Mouse (Mus musculus) limb, embryonic 12.5 days (tissue): ENCODE measurements around the gene Faf1. TPM values are rescaled to one million over a fixed set of nuclear protein-coding genes. Genes with fewer than 3 reads are reported as not detected.

ENCODE experiments used
- ATAC-seq: fragments of 200-750 bp; cut with Nextera tagmentation; 2 replicates; pipeline ENCODE4 v1.8.0; 2017; ENCODE audit warnings: low read depth, moderate TSS enrichment; ENCODE audit not compliant: insufficient number of reproducible peaks, insufficient read depth, low FRiP score, low TSS enrichment
- H3K27ac ChIP-seq: fragments of 300-500 bp; sonication (generic); 2 replicates; pipeline ENCODE4 v1.5.1; 2016; ENCODE audit warnings: mild to moderate bottlenecking, moderate library complexity
- H3K27me3 ChIP-seq: fragments of 300-500 bp; sonication (generic); 2 replicates; pipeline ENCODE4 v1.6.1; 2016; ENCODE audit warnings: mild to moderate bottlenecking, moderate library complexity
- H3K36me3 ChIP-seq: fragments of 300-500 bp; sonication (generic); 2 replicates; pipeline ENCODE4 v1.6.1; 2016; ENCODE audit warnings: mild to moderate bottlenecking, moderate library complexity
- H3K4me1 ChIP-seq: fragments of 300-500 bp; sonication (generic); replicated peaks from 2 replicates; pipeline ENCODE4 v1.6.1; 2016
- H3K4me2 ChIP-seq: fragments of 300-500 bp; sonication (generic); 2 replicates; pipeline ENCODE4 v1.6.1; 2016; ENCODE audit warnings: mild to moderate bottlenecking, moderate library complexity
- H3K4me3 ChIP-seq: fragments of 300-500 bp; sonication (generic); replicated peaks from 2 replicates; pipeline ENCODE4 v1.5.1; 2016; ENCODE audit warnings: mild to moderate bottlenecking
- H3K9ac ChIP-seq: fragments of 300-500 bp; sonication (generic); replicated peaks from 2 replicates; pipeline ENCODE4 v1.6.1; 2016; ENCODE audit warnings: mild to moderate bottlenecking, moderate library complexity
- H3K9me3 ChIP-seq: fragments of 300-500 bp; sonication (generic); 2 replicates; pipeline ENCODE4 v1.6.1; 2016; ENCODE audit warnings: mild to moderate bottlenecking, moderate library complexity
- WGBS: fragments of 180-500 bp; shearing (Covaris S2); methylation state at CpG from one replicate; pipeline ENCODE4 v1.1.7; 2016; 5-methylcytosine and 5-hydroxymethylcytosine counted together
- polyA plus RNA-seq: library from polyadenylated mRNA; unstranded; fragments of >200 nt; fragmentation: Nextera tagmentation; extraction: Ambion mirVana; gene quantifications from 2 replicates; pipeline ENCODE4 v1.2.1, GENCODE M21; 2016

Faf1 gene
- polyA plus RNA-seq, 1 experiment from 2014 or later = 33.3 TPM

DNA sequence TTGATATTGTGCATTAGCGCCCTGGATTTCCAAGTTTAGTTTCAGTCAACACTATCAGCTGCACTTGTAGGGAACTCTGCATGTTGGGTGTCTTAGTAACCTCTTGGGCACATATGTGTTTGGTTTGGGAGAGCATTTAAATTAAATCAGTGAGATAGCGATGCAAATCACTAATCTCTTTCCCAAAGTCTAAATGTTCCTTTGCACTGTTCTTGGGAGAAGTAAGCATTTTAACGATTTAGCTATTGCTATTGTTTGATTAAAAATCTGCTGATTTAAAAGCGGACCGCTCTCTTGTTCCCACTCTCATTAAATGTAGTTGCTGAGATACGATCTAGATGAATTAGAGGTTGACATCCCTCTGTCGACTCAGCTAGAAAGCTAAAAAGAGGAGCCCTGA is 183.0 kb downstream of the Faf1 start:
- Histone ChIP-seq H3K4me3 (no peak overlapping the region), H3K4me1 (peaks cover 7% of the 10 kb centered on the region; the same call in 1 of the 2 replicates), H3K27me3 (no peaks in the 10 kb centered on the region), H3K36me3 (no peaks in the 10 kb centered on the region), H3K9me3 (no peaks in the 10 kb centered on the region), H3K9ac (no peak overlapping the region), H3K27ac (no peak overlapping the region), H3K4me2 (no peak overlapping the region)
- WGBS = 60% methylated on average over 7 of the region's 7 CpGs
- no peak for ATAC-seq

DNA sequence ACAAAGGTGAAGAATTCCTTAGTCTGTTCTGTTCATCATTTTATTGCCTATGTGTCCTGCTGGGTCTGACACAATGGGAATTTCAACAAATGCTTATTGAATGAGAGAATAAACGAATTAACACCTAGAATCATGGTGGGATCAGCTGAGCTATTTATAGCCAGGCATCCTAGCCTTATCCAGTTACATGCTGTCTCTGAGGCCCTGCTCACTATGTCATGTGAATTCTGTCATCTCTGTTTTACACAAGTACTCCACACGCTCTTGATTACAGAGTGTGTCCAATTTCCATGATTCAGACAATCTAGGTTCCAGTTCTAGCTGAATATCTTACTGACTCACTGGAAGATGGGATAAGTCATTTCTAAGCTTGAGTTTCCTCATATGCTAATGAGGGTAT is 183.9 kb downstream of the Faf1 start:
- 66% methylated on average over 2 of the region's 2 CpGs for WGBS
- ATAC-seq = no peak
- H3K4me2 ChIP-seq = no peak overlapping the region

DNA sequence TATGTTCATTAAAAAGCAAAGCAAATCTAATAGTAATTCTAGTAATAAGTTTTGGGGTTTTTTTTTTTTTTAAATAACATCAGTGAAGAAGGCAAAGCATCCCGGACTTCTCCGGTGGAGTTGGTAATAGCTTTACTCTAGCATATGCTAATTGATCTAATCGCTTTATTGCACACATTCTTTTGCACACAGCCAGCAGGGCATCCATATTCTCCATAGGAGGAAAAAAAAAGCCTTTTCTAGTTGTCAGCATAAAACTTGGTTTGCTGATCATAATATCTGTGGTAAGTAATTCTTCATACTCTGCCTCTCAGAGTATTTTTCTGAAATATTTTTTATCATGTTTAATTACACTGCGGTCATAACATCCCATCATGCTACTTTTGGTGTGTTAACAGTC is 185.9 kb downstream of the Faf1 start:
- H3K4me3 ChIP-seq = no peak overlapping the region
- no peak overlapping the region for H3K9ac ChIP-seq
- no peaks in the 10 kb centered on the region for H3K36me3 ChIP-seq
- no peak overlapping the region for H3K4me2 ChIP-seq
- no peaks in the 10 kb centered on the region for H3K9me3 ChIP-seq
- 75% methylated on average over 4 of the region's 4 CpGs for WGBS
- no peaks in the 10 kb centered on the region for H3K27me3 ChIP-seq
- no peak overlapping the region for H3K27ac ChIP-seq
- ATAC-seq = no peak
- H3K4me1 ChIP-seq = peaks cover 3% of the 10 kb centered on the region; the same call in 1 of the 2 replicates

More for the DNA sequence above, 183.9 kb downstream of the Faf1 start:
- H3K36me3 ChIP-seq = no peaks in the 10 kb centered on the region
- H3K9me3 ChIP-seq = no peaks in the 10 kb centered on the region
- no peaks in the 10 kb centered on the region for H3K27me3 ChIP-seq
- H3K4me1 ChIP-seq = peaks cover 3% of the 10 kb centered on the region; the same call in 1 of the 2 replicates
- H3K4me3 ChIP-seq = no peak overlapping the region
- H3K27ac ChIP-seq = no peak overlapping the region
- no peak overlapping the region for H3K9ac ChIP-seq

DNA sequence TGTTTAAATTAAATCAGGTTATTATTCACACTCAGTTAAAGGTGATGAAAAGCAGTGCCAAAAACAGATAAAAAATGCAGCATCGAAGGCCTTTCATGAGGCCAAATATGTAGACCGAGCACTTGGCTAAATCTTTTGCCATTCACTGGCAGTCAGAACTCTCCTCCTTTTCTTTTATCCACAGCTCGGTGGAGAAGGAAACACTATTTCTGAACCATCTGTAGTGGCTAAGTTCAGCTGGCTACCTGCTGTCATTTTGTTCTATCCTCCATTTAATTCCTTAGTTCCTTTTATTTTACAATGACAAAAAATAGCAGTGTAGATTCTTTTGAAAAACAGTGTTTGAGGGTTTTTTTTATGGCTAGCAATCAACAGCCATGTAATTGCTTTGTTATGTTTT is 186.6 kb downstream of the Faf1 start:
- Histone ChIP-seq H3K36me3 (no peaks in the 10 kb centered on the region), H3K4me3 (no peak overlapping the region), H3K27me3 (no peaks in the 10 kb centered on the region), H3K9me3 (no peaks in the 10 kb centered on the region), H3K27ac (no peak overlapping the region), H3K4me2 (no peak overlapping the region), H3K4me1 (peaks cover 3% of the 10 kb centered on the region; the same call in 1 of the 2 replicates), H3K9ac (no peak overlapping the region)
- 25% methylated on average over 3 of the region's 3 CpGs for WGBS
- no peak for ATAC-seq

DNA sequence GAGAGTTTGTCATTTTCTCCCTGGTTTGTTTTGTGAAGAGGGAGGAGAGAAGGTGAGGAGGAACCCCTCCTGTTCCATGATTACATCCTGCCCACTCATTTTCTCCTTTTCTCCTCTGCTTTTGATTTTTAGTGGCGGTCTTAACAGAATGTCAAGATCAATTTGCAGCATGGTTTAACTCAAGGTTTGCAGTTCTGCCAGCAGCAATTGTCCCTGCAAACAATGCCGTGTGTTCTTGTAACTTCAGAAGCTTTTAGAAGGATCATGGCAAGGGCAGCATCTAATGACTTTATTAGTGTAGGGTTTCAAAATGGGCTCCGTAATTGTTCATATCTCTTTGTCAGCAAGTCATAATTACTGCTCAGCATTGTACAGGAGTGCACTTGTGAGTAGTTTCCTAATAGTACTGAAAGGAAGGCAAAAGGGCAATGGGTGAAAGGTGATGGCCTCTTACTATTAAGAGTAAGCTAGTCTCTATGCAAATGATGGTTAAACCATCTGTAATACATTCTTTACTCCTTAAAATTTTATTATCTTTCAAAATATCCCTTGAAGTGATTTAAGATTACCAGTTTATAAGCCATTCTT is 192.6 kb downstream of the Faf1 start:
- ATAC-seq = no peak
- H3K4me2 ChIP-seq = no peak overlapping the region
- H3K36me3 ChIP-seq = peaks cover 5% of the 10 kb centered on the region; the same call in 1 of the 2 replicates
- H3K4me3 ChIP-seq = no peak overlapping the region
- H3K27me3 ChIP-seq = no peaks in the 10 kb centered on the region
- WGBS = 13% methylated on average over 3 of the region's 3 CpGs
- H3K9ac ChIP-seq = no peak overlapping the region
- no peaks in the 10 kb centered on the region; the same call in 1 of the 2 replicates for H3K4me1 ChIP-seq
- H3K27ac ChIP-seq = no peak overlapping the region
- no peaks in the 10 kb centered on the region for H3K9me3 ChIP-seq

DNA sequence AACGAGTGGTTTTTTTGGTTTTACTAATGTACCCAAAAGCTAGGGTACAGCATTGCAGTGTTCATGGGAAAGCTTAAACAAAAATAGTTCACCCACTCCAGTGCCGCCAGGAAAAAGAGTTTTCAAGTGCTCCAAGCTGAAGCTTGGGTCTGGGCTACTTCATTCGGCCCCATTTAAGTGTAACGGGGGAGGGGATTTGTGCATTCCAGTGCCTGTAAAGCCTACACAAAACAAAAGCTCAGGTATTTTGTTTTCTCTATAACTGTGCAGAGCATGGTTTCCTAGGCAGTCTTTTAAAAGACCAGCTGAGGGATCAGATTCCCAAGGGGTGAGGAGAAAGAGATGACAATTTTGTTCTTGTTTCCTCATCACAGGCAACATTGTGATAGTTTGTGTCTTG is 207.9 kb downstream of the Faf1 start:
- peaks cover 12% of the 10 kb centered on the region for H3K4me1 ChIP-seq
- H3K36me3 ChIP-seq = no peaks in the 10 kb centered on the region; the same call in 1 of the 2 replicates
- no peak overlapping the region for H3K9ac ChIP-seq
- H3K27ac ChIP-seq = peak overlapping the region; percentile 14; the same call in 1 of the 2 replicates
- WGBS = 42% methylated on average over 4 of the region's 4 CpGs
- H3K4me3 ChIP-seq = no peak overlapping the region
- H3K9me3 ChIP-seq = no peaks in the 10 kb centered on the region
- no peaks in the 10 kb centered on the region for H3K27me3 ChIP-seq
- no peak overlapping the region for H3K4me2 ChIP-seq
- peak; percentile 47; the same call in 1 of the 2 replicates for ATAC-seq

DNA sequence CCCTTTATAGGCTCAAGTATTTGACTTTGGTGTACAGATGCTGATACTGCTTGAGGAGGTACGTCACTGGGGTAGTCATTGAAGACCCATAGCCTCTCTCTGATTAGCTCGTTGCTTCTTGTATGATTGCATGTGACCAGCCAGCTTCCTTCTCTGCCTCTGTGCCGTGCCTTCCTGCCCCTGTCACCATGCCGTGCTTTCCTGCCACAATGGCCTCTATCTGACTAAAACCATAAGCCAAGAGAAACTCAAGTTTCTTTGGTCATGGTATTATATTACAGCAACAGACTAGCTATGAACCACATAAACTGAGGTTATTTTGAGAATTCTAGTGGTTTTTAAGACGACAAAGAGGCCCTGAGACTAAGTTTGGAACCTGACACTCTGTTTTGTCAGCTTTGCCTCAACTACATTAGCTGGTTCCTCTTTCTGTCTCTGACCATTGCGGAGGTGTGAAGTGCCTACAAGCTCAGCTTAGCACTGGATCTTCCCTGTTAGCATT is 211.5 kb downstream of the Faf1 start:
- no peaks in the 10 kb centered on the region for H3K27me3 ChIP-seq
- H3K4me1 ChIP-seq = peaks cover 12% of the 10 kb centered on the region
- H3K9ac ChIP-seq = no peak overlapping the region
- H3K9me3 ChIP-seq = no peaks in the 10 kb centered on the region
- no peak overlapping the region for H3K4me2 ChIP-seq
- H3K4me3 ChIP-seq = no peak overlapping the region
- H3K36me3 ChIP-seq = peaks cover 15% of the 10 kb centered on the region
- no peak overlapping the region for H3K27ac ChIP-seq
- no peak for ATAC-seq
- 88% methylated on average over 6 of the region's 6 CpGs for WGBS

DNA sequence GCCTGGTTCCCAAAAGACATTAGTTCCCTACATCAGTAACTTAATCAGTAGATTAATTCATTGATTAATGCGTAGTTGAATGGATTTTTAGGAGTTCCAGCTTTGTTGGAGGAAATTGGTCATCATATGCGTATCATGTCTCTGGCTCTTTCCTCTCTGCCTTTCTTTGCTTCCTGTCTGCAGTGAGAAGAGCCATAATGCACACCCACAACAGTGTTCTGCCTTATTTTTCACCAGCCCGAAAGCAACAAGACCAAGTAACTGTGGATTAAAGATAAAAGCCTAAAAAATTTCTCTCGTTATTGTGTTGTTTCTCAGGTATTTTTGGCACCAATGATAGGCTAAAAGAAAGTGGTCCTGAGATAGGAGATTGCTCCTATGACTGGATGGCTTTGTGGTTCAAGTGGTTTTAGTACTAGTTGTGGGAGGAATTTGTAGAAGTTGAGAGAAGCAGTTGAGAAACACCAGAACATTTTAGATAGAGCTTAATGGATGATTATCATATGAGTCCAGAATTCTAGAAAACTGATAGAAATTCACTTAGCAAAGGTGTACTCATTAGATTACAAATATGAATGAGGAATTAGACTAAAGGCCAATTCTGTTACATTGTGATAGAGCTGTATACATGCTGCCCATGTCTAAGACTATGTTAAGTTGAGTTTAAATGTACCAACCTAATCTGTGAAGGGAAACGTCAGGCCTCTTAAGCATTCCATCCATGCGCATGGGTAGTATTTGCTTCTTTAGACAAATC is 221.6 kb downstream of the Faf1 start:
- Histone ChIP-seq H3K9me3 (no peaks in the 10 kb centered on the region), H3K4me3 (no peak overlapping the region), H3K4me1 (no peaks in the 10 kb centered on the region), H3K9ac (no peak overlapping the region), H3K36me3 (peaks cover 6% of the 10 kb centered on the region; the same call in 1 of the 2 replicates), H3K27me3 (no peaks in the 10 kb centered on the region), H3K4me2 (no peak overlapping the region), H3K27ac (no peak overlapping the region)
- WGBS = 95% methylated on average over 6 of the region's 6 CpGs
- no peak for ATAC-seq

DNA sequence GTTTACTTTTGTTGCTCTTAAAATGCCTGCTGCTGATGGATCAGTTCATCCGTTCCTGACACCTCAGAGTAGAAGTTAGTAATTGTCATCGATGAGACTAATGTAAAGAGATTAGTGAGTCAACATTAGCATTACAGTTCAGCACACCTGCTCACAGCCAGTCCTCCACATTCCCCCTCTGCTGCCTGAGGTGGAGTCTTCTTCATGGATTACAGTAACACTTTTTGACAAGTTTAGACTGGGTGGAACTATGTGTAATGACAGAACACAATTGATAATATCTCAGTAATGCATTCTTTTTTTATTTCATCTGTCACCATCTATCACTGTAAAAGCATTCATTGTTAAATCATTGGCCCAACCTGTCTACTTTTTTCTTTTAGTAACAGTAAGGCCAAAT is 224.7 kb downstream of the Faf1 start:
- Histone ChIP-seq H3K4me1 (no peaks in the 10 kb centered on the region), H3K4me2 (no peak overlapping the region), H3K9me3 (no peaks in the 10 kb centered on the region), H3K4me3 (no peak overlapping the region), H3K36me3 (no peaks in the 10 kb centered on the region; the same call in 1 of the 2 replicates), H3K27me3 (no peaks in the 10 kb centered on the region), H3K9ac (no peak overlapping the region), H3K27ac (no peak overlapping the region)
- ATAC-seq = no peak
- WGBS = 81% methylated on average over 2 of the region's 2 CpGs

DNA sequence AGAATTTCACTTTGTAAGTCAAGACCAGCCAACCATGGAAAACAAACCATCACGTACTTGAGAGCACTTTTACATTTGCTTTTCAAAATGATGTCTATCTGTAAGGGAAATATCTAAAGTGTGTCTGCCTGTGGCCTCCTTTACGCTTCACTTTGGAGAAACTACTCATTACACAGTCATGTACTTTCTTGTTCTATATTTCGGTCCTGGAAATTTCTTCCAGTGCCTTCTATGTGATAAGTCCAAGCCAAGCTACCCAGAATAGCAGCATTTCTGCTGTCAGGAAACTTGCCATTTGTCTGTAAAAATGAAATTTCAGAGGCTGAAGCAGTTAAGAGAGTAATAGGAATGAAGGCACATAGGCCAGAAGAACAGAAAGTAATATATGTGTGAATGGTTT is 228.1 kb downstream of the Faf1 start:
- WGBS = 94% methylated on average over 3 of the region's 3 CpGs
- H3K36me3 ChIP-seq = no peaks in the 10 kb centered on the region; the same call in 1 of the 2 replicates
- H3K4me2 ChIP-seq = no peak overlapping the region
- H3K27ac ChIP-seq = no peak overlapping the region
- ATAC-seq = no peak
- H3K9me3 ChIP-seq = no peaks in the 10 kb centered on the region
- no peak overlapping the region for H3K9ac ChIP-seq
- no peaks in the 10 kb centered on the region for H3K4me1 ChIP-seq
- H3K4me3 ChIP-seq = no peak overlapping the region
- H3K27me3 ChIP-seq = no peaks in the 10 kb centered on the region

DNA sequence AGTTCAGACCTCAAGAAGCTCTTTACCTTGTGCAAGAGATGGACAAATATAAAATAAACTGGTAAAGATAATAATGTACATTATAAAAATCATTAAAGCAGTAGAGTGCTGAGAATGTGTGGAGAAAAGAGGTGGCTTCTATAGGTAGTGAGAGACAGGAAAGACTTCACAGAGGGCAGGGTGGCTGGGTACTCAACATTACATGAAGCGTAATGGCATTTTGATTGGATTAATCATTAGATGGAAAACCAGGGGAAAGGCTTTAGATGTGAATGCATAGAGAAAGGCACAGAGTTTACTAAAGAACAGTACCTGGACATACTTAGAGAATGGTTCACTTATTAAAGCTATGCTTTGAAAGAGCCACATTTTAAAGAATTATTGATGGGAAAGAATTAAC is 252.7 kb downstream of the Faf1 start:
- H3K27ac ChIP-seq = no peak overlapping the region

More for the DNA sequence above, 252.7 kb downstream of the Faf1 start:
- Histone ChIP-seq H3K36me3 (no peaks in the 10 kb centered on the region), H3K4me1 (no peaks in the 10 kb centered on the region), H3K9ac (no peak overlapping the region), H3K4me2 (no peak overlapping the region), H3K4me3 (no peak overlapping the region), H3K27me3 (no peaks in the 10 kb centered on the region), H3K9me3 (no peaks in the 10 kb centered on the region)
- no peak for ATAC-seq
- 93% methylated on average over 1 of the region's 1 CpGs for WGBS
